Mouse (Mus musculus) embryonic facial prominence, embryonic 10.5 days (tissue): ENCODE measurements around the gene Steap3. TPM values are rescaled to one million over a fixed set of nuclear protein-coding genes. Genes with fewer than 3 reads are reported as not detected.

Source experiments
- DNase-seq: peaks from one replicate; pipeline ENCODE4 v3.0.0-alpha.2; 2017; ENCODE audit warnings: low spot score
- H3K27ac ChIP-seq: fragments of 300-500 bp; sonication (generic); replicated peaks from 2 replicates; pipeline ENCODE4 v1.5.1; 2016; ENCODE audit warnings: mild to moderate bottlenecking
- H3K27me3 ChIP-seq: fragments of 300-500 bp; sonication (generic); replicated peaks from 2 replicates; pipeline ENCODE4 v1.6.1; 2016; ENCODE audit warnings: low read depth, mild to moderate bottlenecking; ENCODE audit not compliant: poor library complexity, severe bottlenecking
- H3K36me3 ChIP-seq: fragments of 300-500 bp; sonication (generic); replicated peaks from 2 replicates; pipeline ENCODE4 v1.6.1; 2016; ENCODE audit warnings: mild to moderate bottlenecking, moderate library complexity
- H3K4me1 ChIP-seq: fragments of 300-500 bp; sonication (generic); 2 replicates; pipeline ENCODE4 v1.6.1; 2016
- H3K4me3 ChIP-seq: fragments of 300-500 bp; sonication (generic); 2 replicates; pipeline ENCODE4 v1.5.1; 2016; ENCODE audit warnings: mild to moderate bottlenecking, moderate library complexity
- H3K9me3 ChIP-seq: fragments of 300-500 bp; sonication (generic); 2 replicates; pipeline ENCODE4 v1.6.1; 2016; ENCODE audit warnings: mild to moderate bottlenecking
- WGBS: fragments of 180-500 bp; shearing (Covaris S2); methylation state at CpG from one replicate; pipeline ENCODE4 v1.1.7; 2016; 5-methylcytosine and 5-hydroxymethylcytosine counted together
- polyA plus RNA-seq: library from polyadenylated mRNA; unstranded; fragments of >200 nt; fragmentation: Nextera tagmentation; extraction: Ambion mirVana; gene quantifications from 2 replicates; pipeline ENCODE4 v1.2.1, GENCODE M21; 2016

The Steap3 gene
- polyA plus RNA-seq, 1 experiment from 2014 or later = 3.6 TPM

GRCm38 (mm10) chr1:120220841-120221240 is 51.7 kb downstream of the Steap3 start:
- H3K4me3 ChIP-seq = no peak overlapping the region
- H3K36me3 ChIP-seq = no peaks in the 10 kb centered on the region
- no peak overlapping the region for H3K27ac ChIP-seq
- 67% methylated on average over 6 of the region's 6 CpGs for WGBS
- H3K4me1 ChIP-seq = 0 out of 2 replicates have a peak, but pooled peaks cover 4% of the 10 kb centered on the region
- no peaks in the 10 kb centered on the region for H3K27me3 ChIP-seq
- no peaks in the 10 kb centered on the region for H3K9me3 ChIP-seq
- DNase-seq = no peak

GRCm38 (mm10) chr1:120208502-120209230 is 63.8 kb downstream of the Steap3 start:
- DNase-seq = no peak
- H3K36me3 ChIP-seq = no peaks in the 10 kb centered on the region
- H3K4me3 ChIP-seq = no peak overlapping the region
- no peaks in the 10 kb centered on the region for H3K9me3 ChIP-seq
- H3K27me3 ChIP-seq = 0 out of 2 replicates have a peak, but pooled peaks cover 3% of the 10 kb centered on the region
- no peaks in the 10 kb centered on the region for H3K4me1 ChIP-seq
- no peak overlapping the region for H3K27ac ChIP-seq
- WGBS = 79% methylated on average over 11 of the region's 11 CpGs

- no peak overlapping the region for H3K4me3 ChIP-seq
- DNase-seq = no peak
- H3K9me3 ChIP-seq = no peaks in the 10 kb centered on the region
- H3K36me3 ChIP-seq = no peaks in the 10 kb centered on the region
- H3K27me3 ChIP-seq = 0 out of 2 replicates have a peak, but pooled peaks cover 3% of the 10 kb centered on the region
- no peaks in the 10 kb centered on the region for H3K4me1 ChIP-seq
- H3K27ac ChIP-seq = no peak overlapping the region
- WGBS = 75% methylated on average over 6 of the region's 6 CpGs
Observed at GRCm38 (mm10) chr1:120207568-120207967, 64.9 kb downstream of the Steap3 start.

- no peak overlapping the region for H3K4me3 ChIP-seq
- 0 out of 2 replicates have a peak, but pooled peaks cover 3% of the 10 kb centered on the region for H3K27me3 ChIP-seq
- DNase-seq = no peak
- H3K27ac ChIP-seq = no peak overlapping the region
- no peaks in the 10 kb centered on the region for H3K4me1 ChIP-seq
- H3K9me3 ChIP-seq = no peaks in the 10 kb centered on the region
- no peaks in the 10 kb centered on the region for H3K36me3 ChIP-seq
- WGBS = 25% methylated on average over 1 of the region's 1 CpGs
Observed at GRCm38 (mm10) chr1:120204834-120205233, 67.7 kb downstream of the Steap3 start.

DNA sequence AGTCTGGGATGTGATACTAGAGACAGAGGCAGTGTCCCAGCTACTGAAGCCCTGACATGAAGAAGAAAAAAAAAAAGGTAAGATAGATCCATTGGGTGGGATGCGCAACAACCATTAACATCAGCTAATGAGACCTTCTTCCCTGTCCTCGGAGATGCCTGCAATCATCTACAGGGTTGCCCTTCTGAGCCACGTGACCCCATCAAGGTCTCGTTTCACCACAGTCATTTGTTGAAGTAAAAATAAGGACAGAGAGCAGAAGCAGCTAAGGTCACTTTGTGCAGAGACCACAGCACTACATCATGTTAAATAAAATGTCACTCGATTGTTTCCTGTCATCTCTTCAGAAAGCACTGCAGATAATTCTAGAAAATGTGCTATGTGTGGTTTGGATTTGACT is 68.7 kb downstream of the Steap3 start:
- 81% methylated on average over 5 of the region's 5 CpGs for WGBS
- Histone ChIP-seq H3K27ac (no peak overlapping the region), H3K4me3 (no peak overlapping the region), H3K27me3 (0 out of 2 replicates have a peak, but pooled peaks cover 3% of the 10 kb centered on the region), H3K9me3 (no peaks in the 10 kb centered on the region), H3K36me3 (no peaks in the 10 kb centered on the region), H3K4me1 (no peaks in the 10 kb centered on the region)
- no peak for DNase-seq

DNA sequence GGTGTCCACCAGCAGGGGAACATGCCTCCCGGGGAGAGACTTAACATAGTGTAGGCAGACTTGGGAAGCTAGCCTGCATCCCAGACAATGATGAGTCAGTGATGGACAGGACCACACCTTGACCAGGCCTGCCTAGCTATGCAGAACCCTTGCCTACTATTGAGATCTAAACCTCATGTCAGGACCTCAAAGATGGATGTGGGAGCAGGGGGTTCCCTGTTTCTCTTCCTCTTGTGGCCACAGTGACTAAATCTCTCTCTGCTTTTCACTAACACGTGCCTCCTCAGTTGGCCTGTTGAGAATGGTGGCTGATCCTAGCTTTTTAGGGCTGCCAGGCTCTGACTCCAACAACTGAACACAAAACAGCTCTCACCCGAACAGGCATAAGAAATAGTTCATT is 70.0 kb downstream of the Steap3 start:
- Histone ChIP-seq H3K9me3 (no peaks in the 10 kb centered on the region), H3K4me3 (no peak overlapping the region), H3K36me3 (no peaks in the 10 kb centered on the region), H3K27ac (no peak overlapping the region), H3K27me3 (0 out of 2 replicates have a peak, but pooled peaks cover 3% of the 10 kb centered on the region), H3K4me1 (peaks cover 3% of the 10 kb centered on the region; the same call in 1 of the 2 replicates)
- WGBS = 69% methylated on average over 3 of the region's 3 CpGs
- no peak for DNase-seq

GRCm38 (mm10) chr1:120198942-120199341 is 73.6 kb downstream of the Steap3 start:
- Histone ChIP-seq H3K4me3 (no peak overlapping the region), H3K36me3 (no peaks in the 10 kb centered on the region), H3K27me3 (no peaks in the 10 kb centered on the region), H3K9me3 (no peaks in the 10 kb centered on the region), H3K27ac (no peak overlapping the region), H3K4me1 (peaks cover 6% of the 10 kb centered on the region; the same call in 1 of the 2 replicates)
- 80% methylated on average over 4 of the region's 4 CpGs for whole genome bisulfite sequencing
- no peak for DNase-seq

- H3K4me3 ChIP-seq = no peak overlapping the region
- no peaks in the 10 kb centered on the region for H3K36me3 ChIP-seq
- H3K9me3 ChIP-seq = no peaks in the 10 kb centered on the region
- no peak overlapping the region for H3K27ac ChIP-seq
- H3K27me3 ChIP-seq = no peaks in the 10 kb centered on the region
- DNase-seq = no peak
- WGBS = 52% methylated on average over 3 of the region's 3 CpGs
- peaks cover 6% of the 10 kb centered on the region; the same call in 1 of the 2 replicates for H3K4me1 ChIP-seq
Observed at GRCm38 (mm10) chr1:120198151-120198550, 74.4 kb downstream of the Steap3 start.

GRCm38 (mm10) chr1:120197189-120197588 is 75.3 kb downstream of the Steap3 start:
- no peak overlapping the region for H3K27ac ChIP-seq
- no peaks in the 10 kb centered on the region for H3K36me3 ChIP-seq
- no peaks in the 10 kb centered on the region for H3K27me3 ChIP-seq
- WGBS = 19% methylated on average over 5 of the region's 5 CpGs
- H3K4me1 ChIP-seq = peaks cover 6% of the 10 kb centered on the region; the same call in 1 of the 2 replicates
- H3K4me3 ChIP-seq = no peak overlapping the region
- DNase-seq = peak; percentile 79
- no peaks in the 10 kb centered on the region for H3K9me3 ChIP-seq

DNA sequence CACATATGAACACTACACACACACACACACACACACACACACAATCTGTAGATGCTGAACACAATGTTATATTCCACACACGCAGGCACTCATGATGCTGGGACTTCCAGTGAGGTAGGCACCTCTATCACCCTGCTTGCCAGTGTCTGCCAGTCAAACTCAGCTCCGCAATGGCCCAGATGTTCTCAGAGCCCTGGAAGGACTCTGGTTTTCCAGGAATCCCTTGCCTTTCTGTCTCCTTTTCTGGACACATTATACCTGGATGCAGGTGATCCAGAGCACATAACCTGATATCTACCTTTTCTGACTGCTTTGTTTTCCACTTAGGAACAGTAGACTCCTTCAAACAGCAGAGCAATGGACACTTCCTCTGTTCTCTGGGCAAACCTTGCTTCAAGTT is 75.8 kb downstream of the Steap3 start:
- DNase-seq = no peak
- peaks cover 6% of the 10 kb centered on the region; the same call in 1 of the 2 replicates for H3K4me1 ChIP-seq
- 89% methylated on average over 2 of the region's 2 CpGs for WGBS

GRCm38 (mm10) chr1:120195947-120196346 is 76.6 kb downstream of the Steap3 start:
- Histone ChIP-seq H3K4me1 (peaks cover 6% of the 10 kb centered on the region; the same call in 1 of the 2 replicates), H3K27ac (no peak overlapping the region), H3K9me3 (no peaks in the 10 kb centered on the region), H3K36me3 (no peaks in the 10 kb centered on the region), H3K4me3 (no peak overlapping the region), H3K27me3 (no peaks in the 10 kb centered on the region)
- WGBS = 63% methylated on average over 5 of the region's 5 CpGs
- no peak for DNase-seq

More for the DNA sequence above, 75.8 kb downstream of the Steap3 start:
- Histone ChIP-seq H3K36me3 (no peaks in the 10 kb centered on the region), H3K27ac (no peak overlapping the region), H3K27me3 (no peaks in the 10 kb centered on the region), H3K9me3 (no peaks in the 10 kb centered on the region), H3K4me3 (no peak overlapping the region)

- H3K27ac ChIP-seq = no peak overlapping the region
- no peak overlapping the region for H3K4me3 ChIP-seq
- no peaks in the 10 kb centered on the region for H3K36me3 ChIP-seq
- peaks cover 6% of the 10 kb centered on the region; the same call in 1 of the 2 replicates for H3K4me1 ChIP-seq
- 92% methylated on average over 10 of the region's 10 CpGs for WGBS
- no peaks in the 10 kb centered on the region for H3K9me3 ChIP-seq
- DNase-seq = no peak
- no peaks in the 10 kb centered on the region for H3K27me3 ChIP-seq
Observed at GRCm38 (mm10) chr1:120193586-120193985, 78.9 kb downstream of the Steap3 start.

- no peaks in the 10 kb centered on the region for H3K27me3 ChIP-seq
- no peaks in the 10 kb centered on the region for H3K9me3 ChIP-seq
- peaks cover 3% of the 10 kb centered on the region; the same call in 1 of the 2 replicates for H3K4me1 ChIP-seq
- no peaks in the 10 kb centered on the region for H3K36me3 ChIP-seq
- no peak overlapping the region for H3K27ac ChIP-seq
- no peak for DNase-seq
- 81% methylated on average over 6 of the region's 6 CpGs for WGBS
- no peak overlapping the region for H3K4me3 ChIP-seq
Observed at GRCm38 (mm10) chr1:120192321-120192720, 80.2 kb downstream of the Steap3 start.
